9 mouse cellular contexts compared by ENCODE assay signal in genomic region chr11:120250991-120251949, GRCm38 (mm10). TPM values are rescaled to one million over a fixed set of nuclear protein-coding genes. Genes with fewer than 3 reads are reported as not detected.
DNase-seq lines count a peak whose midpoint lies in the region; ATAC-seq lines count a peak whose summit lies in the region.
"Had no signal": no experiment of that assay in that cellular context is flagged by ENCODE, and none has a peak within 500 bp of the region (broad histone marks: within the 10 kb centered on the region; RNA-seq: fewer than 3 reads in every experiment).

No protein-coding gene starts in this region.

- no peaks in the 10 kb centered on the region for H3K36me3 ChIP-seq in kidney, embryonic 15.5 days
- H3K36me3 ChIP-seq in lung, embryonic 16.5 days (ENCODE audit: control insufficient read depth, insufficient read depth, low read length) = no peaks in the 10 kb centered on the region

- H3K4me2 ChIP-seq in kidney, embryonic 15.5 days = no peak overlapping the region
- 0 out of 2 replicates have a peak overlapping the region, but pooled peaks have one; percentile 23 for H3K4me2 ChIP-seq in lung, embryonic 16.5 days (ENCODE audit: low read depth, low read length)

- H3K27me3 ChIP-seq in kidney, embryonic 15.5 days = no peaks in the 10 kb centered on the region
- H3K27me3 ChIP-seq in lung, embryonic 16.5 days (ENCODE audit: control insufficient read depth, insufficient read depth, low read depth, low read length) = no peaks in the 10 kb centered on the region

- no peak overlapping the region for H3K4me3 ChIP-seq in kidney, embryonic 15.5 days (replicated peaks)
- no peak overlapping the region for H3K4me3 ChIP-seq in lung, embryonic 16.5 days (ENCODE audit: low read length)

- H3K9me3 ChIP-seq in kidney, embryonic 15.5 days (replicated peaks) = no peaks in the 10 kb centered on the region
- no peaks in the 10 kb centered on the region for H3K9me3 ChIP-seq in lung, embryonic 16.5 days (ENCODE audit: control insufficient read depth, low read length)

- WGBS in kidney, embryonic 15.5 days = 67% methylated on average over 18 of the region's 18 CpGs
- 62% methylated on average over 18 of the region's 18 CpGs for WGBS in lung, embryonic 16.5 days

- peaks cover 95% of the 10 kb centered on the region for H3K4me1 ChIP-seq in kidney, embryonic 15.5 days
- peaks cover 90% of the 10 kb centered on the region for H3K4me1 ChIP-seq in lung, embryonic 16.5 days (replicated peaks; ENCODE audit: control insufficient read depth, insufficient read depth, low read length)

- ATAC-seq in kidney, embryonic 15.5 days (replicated peaks; ENCODE audit: low FRiP score) = no peak
- ATAC-seq in lung, embryonic 16.5 days (ENCODE audit: low read depth) = no peak

- peak overlapping the region; percentile 77 for H3K27ac ChIP-seq in kidney, embryonic 15.5 days
- peak overlapping the region; percentile 96 for H3K27ac ChIP-seq in lung, embryonic 16.5 days (ENCODE audit: low read length)

- DNase-seq in kidney, postnatal 10 days = no peak
- DNase-seq in NIH3T3 (ENCODE audit: low read depth) (peak; percentile 74), MN1 (ENCODE audit: low spot score) (no peak)
- peak; percentile 63 to 75 for DNase-seq in heart, adult 9 months (ENCODE audit: low spot score in 2 of 2)
- DNase-seq in layer of hippocampus, postnatal 25 days (ENCODE audit: extremely low spot score in 1 of 2, low spot score in 1 of 2) = no peak
- DNase-seq in right cerebral cortex, adult 18-20 months = no peak
- DNase-seq: kidney, adult 9 months had no signal

- H3K9ac ChIP-seq in kidney, embryonic 15.5 days = no peak overlapping the region
- peak overlapping the region; percentile 12 for H3K9ac ChIP-seq in lung, embryonic 16.5 days (ENCODE audit: low read length)

RNA-seq across cellular contexts. Expression of gene Bahcc1, which starts 18.5 kb away (rescaled TPM):
- polyA plus RNA-seq in kidney, embryonic 15.5 days (2015; fragmentation: Nextera tagmentation; extraction: Ambion mirVana) = 11.8 and 14.1 TPM in 2 replicates
- 7.0 and 7.5 TPM in 2 replicates for polyA plus RNA-seq in lung, embryonic 16.5 days (2015; fragmentation: Nextera tagmentation; extraction: Ambion mirVana)
- total RNA-seq in layer of hippocampus, postnatal 25 days (2021) = 10 to 100 TPM; 17.7 to 22.6 TPM

Comparison
In these comparisons a context has a peak if more than half of its experiments do, and no peak if none do; other contexts are left out.
1. DNase-seq: peak in NIH3T3 (single experiment) and heart, adult 9 months (2 of 2); none in kidney, postnatal 10 days (single experiment), layer of hippocampus, postnatal 25 days (0 of 2), MN1 (single experiment) and right cerebral cortex, adult 18-20 months (single experiment).